Mouse (Mus musculus): Measurements from ENCODE around the gene Psmd3. TPM values are rescaled to one million over a fixed set of nuclear protein-coding genes. Genes with fewer than 3 reads are reported as not detected.
"Not testable (repeated sequence)": the region's sequence is repeated elsewhere in the genome, so short reads cannot be mapped to it uniquely, and the experiment has no call there.

The Psmd3 gene
- polyA plus RNA-seq, 1 experiment from 2014 or later, result 208 TPM

DNA sequence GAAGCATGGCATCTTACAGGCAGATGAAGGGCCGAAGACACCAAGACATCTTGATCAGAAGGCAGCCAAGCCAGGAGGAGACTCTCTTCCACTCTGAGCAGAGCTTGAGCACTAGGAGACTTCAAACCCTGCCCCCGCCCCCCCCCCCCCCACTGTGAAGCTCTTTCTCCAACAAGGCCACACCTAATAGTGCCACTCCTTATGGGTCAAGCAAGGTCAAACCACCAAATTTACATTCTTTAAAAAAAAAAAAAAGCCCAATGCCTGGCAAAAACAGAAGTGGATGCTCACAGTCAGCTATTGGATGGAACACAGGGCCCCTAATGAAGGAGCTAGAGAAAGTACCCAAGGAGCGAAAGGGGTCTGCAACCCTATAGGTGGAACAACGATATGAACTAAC lies 1.8 kb upstream of the Psmd3 start:
- not testable (repeated sequence) for H3K4me3 ChIP-seq (ENCODE audit: low read depth, low read length); H3K36me3 ChIP-seq (ENCODE audit: control insufficient read depth, insufficient read depth, low read length); H3K27ac ChIP-seq (ENCODE audit: low read depth, low read length); H3K9me3 ChIP-seq (ENCODE audit: control insufficient read depth, low read length); H3K4me1 ChIP-seq (replicated peaks; ENCODE audit: control insufficient read depth, insufficient read depth, low read length); DNase-seq (ENCODE audit: low spot score); ATAC-seq (replicated peaks; ENCODE audit: low FRiP score); H3K9ac ChIP-seq (ENCODE audit: low read length); H3K4me2 ChIP-seq (ENCODE audit: low read depth, low read length, severe bottlenecking); H3K27me3 ChIP-seq (ENCODE audit: control insufficient read depth, insufficient read depth, low read length)
- 86% methylated on average over 4 of the region's 4 CpGs for WGBS

DNA sequence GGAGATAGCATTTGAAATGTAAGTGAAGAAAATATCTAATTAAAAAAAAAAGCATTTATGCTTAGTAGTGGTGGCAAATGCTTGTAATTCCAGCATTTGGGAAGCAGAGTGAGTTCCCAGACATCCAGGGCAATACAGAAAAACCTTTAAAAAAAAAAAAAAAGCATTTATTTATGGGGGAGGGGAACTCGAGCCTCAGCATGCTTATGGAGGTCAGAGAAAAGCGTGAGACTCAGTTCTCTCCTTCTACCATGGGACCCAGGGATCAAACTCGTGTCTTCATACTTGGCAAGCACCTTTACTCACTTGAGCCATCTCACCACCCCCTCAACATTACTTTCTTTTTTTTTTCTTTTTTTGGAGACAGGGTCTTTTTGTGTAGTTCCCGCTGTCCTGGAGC lies 1.2 kb upstream of the Psmd3 start:
- Histone ChIP-seq H3K36me3 (ENCODE audit: control insufficient read depth, insufficient read depth, low read length) (no peaks in the 10 kb centered on the region; the same call in 1 of the 2 replicates), H3K27ac (ENCODE audit: low read depth, low read length) (no peak overlapping the region), H3K9me3 (ENCODE audit: control insufficient read depth, low read length) (no peaks in the 10 kb centered on the region), H3K4me3 (ENCODE audit: low read depth, low read length) (no peak overlapping the region), H3K9ac (ENCODE audit: low read length) (no peak overlapping the region), H3K4me2 (ENCODE audit: low read depth, low read length, severe bottlenecking) (no peak overlapping the region), H3K4me1 (replicated peaks; ENCODE audit: control insufficient read depth, insufficient read depth, low read length) (peaks cover 5% of the 10 kb centered on the region; the same call in 1 of the 2 replicates), H3K27me3 (ENCODE audit: control insufficient read depth, insufficient read depth, low read length) (no peaks in the 10 kb centered on the region)
- DNase-seq (ENCODE audit: low spot score) (no peak), ATAC-seq (replicated peaks; ENCODE audit: low FRiP score) (no peak)
- 85% methylated on average over 4 of the region's 4 CpGs for WGBS

DNA sequence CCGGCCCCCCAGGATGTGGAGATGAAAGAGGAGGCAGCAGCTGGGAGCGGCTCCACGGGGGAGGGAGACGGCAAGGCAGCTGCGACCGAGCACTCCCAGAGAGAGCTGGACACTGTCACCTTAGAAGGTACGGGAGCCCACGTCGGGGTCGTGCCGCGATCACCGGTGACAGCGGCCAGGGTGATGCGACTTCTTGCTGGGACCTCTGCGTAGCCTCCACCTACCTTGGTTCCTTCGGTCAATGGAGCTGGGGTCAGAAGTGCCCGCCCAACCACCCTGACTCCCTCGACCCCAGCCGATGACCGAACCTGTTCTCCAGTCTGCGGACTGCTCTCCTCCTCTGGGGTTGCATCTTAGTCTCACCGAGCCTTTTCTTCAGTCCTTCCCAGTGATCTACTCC lies 457 bp downstream of the Psmd3 start:
- Histone ChIP-seq H3K4me2 (ENCODE audit: low read depth, low read length, severe bottlenecking) (peak overlapping the region; percentile 69), H3K27ac (ENCODE audit: low read depth, low read length) (no peak overlapping the region), H3K9me3 (ENCODE audit: control insufficient read depth, low read length) (no peaks in the 10 kb centered on the region), H3K4me3 (ENCODE audit: low read depth, low read length) (peak overlapping the region; percentile 98), H3K4me1 (replicated peaks; ENCODE audit: control insufficient read depth, insufficient read depth, low read length) (peaks cover 5% of the 10 kb centered on the region; the same call in 1 of the 2 replicates), H3K27me3 (ENCODE audit: control insufficient read depth, insufficient read depth, low read length) (no peaks in the 10 kb centered on the region), H3K9ac (ENCODE audit: low read length) (peak overlapping the region; percentile 99), H3K36me3 (ENCODE audit: control insufficient read depth, insufficient read depth, low read length) (no peaks in the 10 kb centered on the region; the same call in 1 of the 2 replicates)
- WGBS, result 0% methylated on average over 23 of the region's 23 CpGs
- peak; percentile 47 for ATAC-seq (replicated peaks; ENCODE audit: low FRiP score)
- DNase-seq (ENCODE audit: low spot score), result no peak

GRCm38 (mm10) chr11:98685642-98686041 lies 3.3 kb downstream of the Psmd3 start:
- Histone ChIP-seq H3K27ac (ENCODE audit: low read depth, low read length) (no peak overlapping the region), H3K27me3 (ENCODE audit: control insufficient read depth, insufficient read depth, low read length) (no peaks in the 10 kb centered on the region), H3K9me3 (ENCODE audit: control insufficient read depth, low read length) (no peaks in the 10 kb centered on the region), H3K36me3 (ENCODE audit: control insufficient read depth, insufficient read depth, low read length) (peaks cover 2% of the 10 kb centered on the region; the same call in 1 of the 2 replicates), H3K4me1 (replicated peaks; ENCODE audit: control insufficient read depth, insufficient read depth, low read length) (peaks cover 5% of the 10 kb centered on the region; the same call in 1 of the 2 replicates), H3K4me2 (ENCODE audit: low read depth, low read length, severe bottlenecking) (no peak overlapping the region), H3K9ac (ENCODE audit: low read length) (no peak overlapping the region), H3K4me3 (ENCODE audit: low read depth, low read length) (no peak overlapping the region)
- DNase-seq (ENCODE audit: low spot score), result no peak
- 93% methylated on average over 9 of the region's 9 CpGs for WGBS
- no peak for ATAC-seq (replicated peaks; ENCODE audit: low FRiP score)

GRCm38 (mm10) chr11:98686976-98687375 lies 4.6 kb downstream of the Psmd3 start:
- no peak overlapping the region for H3K4me2 ChIP-seq (ENCODE audit: low read depth, low read length, severe bottlenecking)
- peaks cover 5% of the 10 kb centered on the region; the same call in 1 of the 2 replicates for H3K4me1 ChIP-seq (replicated peaks; ENCODE audit: control insufficient read depth, insufficient read depth, low read length)
- H3K27ac ChIP-seq (ENCODE audit: low read depth, low read length), result no peak overlapping the region
- 89% methylated on average over 4 of the region's 4 CpGs for WGBS
- no peak overlapping the region for H3K9ac ChIP-seq (ENCODE audit: low read length)
- no peak overlapping the region for H3K4me3 ChIP-seq (ENCODE audit: low read depth, low read length)
- ATAC-seq (replicated peaks; ENCODE audit: low FRiP score), result no peak
- peaks cover 11% of the 10 kb centered on the region for H3K36me3 ChIP-seq (ENCODE audit: control insufficient read depth, insufficient read depth, low read length)
- DNase-seq (ENCODE audit: low spot score), result no peak
- H3K27me3 ChIP-seq (ENCODE audit: control insufficient read depth, insufficient read depth, low read length), result no peaks in the 10 kb centered on the region
- no peaks in the 10 kb centered on the region for H3K9me3 ChIP-seq (ENCODE audit: control insufficient read depth, low read length)

GRCm38 (mm10) chr11:98688009-98688408 lies 5.7 kb downstream of the Psmd3 start:
- Histone ChIP-seq H3K9ac (ENCODE audit: low read length) (no peak overlapping the region), H3K27ac (ENCODE audit: low read depth, low read length) (no peak overlapping the region), H3K4me3 (ENCODE audit: low read depth, low read length) (no peak overlapping the region), H3K9me3 (ENCODE audit: control insufficient read depth, low read length) (no peaks in the 10 kb centered on the region), H3K4me2 (ENCODE audit: low read depth, low read length, severe bottlenecking) (no peak overlapping the region), H3K27me3 (ENCODE audit: control insufficient read depth, insufficient read depth, low read length) (no peaks in the 10 kb centered on the region), H3K36me3 (ENCODE audit: control insufficient read depth, insufficient read depth, low read length) (peaks cover 11% of the 10 kb centered on the region), H3K4me1 (replicated peaks; ENCODE audit: control insufficient read depth, insufficient read depth, low read length) (peaks cover 5% of the 10 kb centered on the region; the same call in 1 of the 2 replicates)
- no peak for DNase-seq (ENCODE audit: low spot score)
- 96% methylated on average over 8 of the region's 8 CpGs for WGBS
- ATAC-seq (replicated peaks; ENCODE audit: low FRiP score), result no peak

DNA sequence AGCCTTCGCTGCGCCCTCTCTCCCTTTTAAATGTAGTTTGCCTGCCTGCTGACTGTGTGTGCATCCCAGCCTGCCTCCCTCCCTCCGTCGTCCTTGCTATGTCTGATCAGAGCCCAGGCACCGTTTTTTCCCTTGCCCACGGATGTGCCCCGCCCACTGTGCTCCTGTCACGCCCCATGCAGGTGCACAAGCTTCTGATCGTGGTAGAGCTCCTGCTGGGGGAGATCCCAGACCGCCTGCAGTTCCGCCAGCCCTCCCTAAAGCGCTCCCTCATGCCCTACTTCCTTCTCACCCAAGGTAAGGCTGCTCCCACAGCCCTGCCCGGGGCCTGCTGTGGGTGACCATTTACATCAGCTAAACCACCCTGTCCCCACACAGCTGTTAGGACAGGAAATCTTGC lies 10.8 kb downstream of the Psmd3 start:
- no peak overlapping the region for H3K4me3 ChIP-seq (ENCODE audit: low read depth, low read length)
- H3K4me1 ChIP-seq (replicated peaks; ENCODE audit: control insufficient read depth, insufficient read depth, low read length), result no peaks in the 10 kb centered on the region
- no peak overlapping the region for H3K4me2 ChIP-seq (ENCODE audit: low read depth, low read length, severe bottlenecking)
- no peak overlapping the region for H3K9ac ChIP-seq (ENCODE audit: low read length)
- no peak overlapping the region for H3K27ac ChIP-seq (ENCODE audit: low read depth, low read length)
- peaks cover 27% of the 10 kb centered on the region for H3K36me3 ChIP-seq (ENCODE audit: control insufficient read depth, insufficient read depth, low read length)
- no peaks in the 10 kb centered on the region for H3K9me3 ChIP-seq (ENCODE audit: control insufficient read depth, low read length)
- ATAC-seq (replicated peaks; ENCODE audit: low FRiP score) (no peak), DNase-seq (ENCODE audit: low spot score) (no peak)
- no peaks in the 10 kb centered on the region for H3K27me3 ChIP-seq (ENCODE audit: control insufficient read depth, insufficient read depth, low read length)
- 82% methylated on average over 13 of the region's 13 CpGs for WGBS

DNA sequence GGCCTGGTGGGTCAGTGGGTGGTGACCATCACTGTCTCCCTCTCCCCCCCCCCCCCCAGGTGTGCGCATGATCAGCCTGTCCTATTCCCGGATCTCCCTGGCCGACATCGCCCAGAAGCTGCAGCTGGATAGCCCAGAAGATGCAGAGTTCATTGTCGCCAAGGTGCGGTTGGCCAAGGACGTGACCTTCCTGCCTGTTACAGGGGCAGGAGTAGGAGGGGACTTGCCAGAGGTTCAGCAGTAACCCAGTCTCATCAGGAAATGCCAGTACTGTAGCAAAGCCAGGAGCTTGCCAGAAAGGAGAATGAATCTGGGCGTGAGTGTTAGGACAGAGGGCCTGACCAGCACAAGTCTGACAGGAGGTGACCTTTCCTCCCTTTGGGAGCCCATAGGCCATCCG lies 11.4 kb downstream of the Psmd3 start:
- DNase-seq (ENCODE audit: low spot score) (no peak), ATAC-seq (replicated peaks; ENCODE audit: low FRiP score) (no peak)
- WGBS, result 91% methylated on average over 9 of the region's 9 CpGs
- Histone ChIP-seq H3K36me3 (ENCODE audit: control insufficient read depth, insufficient read depth, low read length) (peaks cover 27% of the 10 kb centered on the region), H3K4me3 (ENCODE audit: low read depth, low read length) (no peak overlapping the region), H3K9ac (ENCODE audit: low read length) (no peak overlapping the region), H3K27me3 (ENCODE audit: control insufficient read depth, insufficient read depth, low read length) (no peaks in the 10 kb centered on the region), H3K27ac (ENCODE audit: low read depth, low read length) (no peak overlapping the region), H3K4me1 (replicated peaks; ENCODE audit: control insufficient read depth, insufficient read depth, low read length) (no peaks in the 10 kb centered on the region), H3K4me2 (ENCODE audit: low read depth, low read length, severe bottlenecking) (no peak overlapping the region), H3K9me3 (ENCODE audit: control insufficient read depth, low read length) (no peaks in the 10 kb centered on the region)

GRCm38 (mm10) chr11:98694301-98694700 lies 11.9 kb downstream of the Psmd3 start:
- H3K27me3 ChIP-seq (ENCODE audit: control insufficient read depth, insufficient read depth, low read length), result no peaks in the 10 kb centered on the region
- H3K4me1 ChIP-seq (replicated peaks; ENCODE audit: control insufficient read depth, insufficient read depth, low read length), result no peaks in the 10 kb centered on the region
- DNase-seq (ENCODE audit: low spot score) (no peak), ATAC-seq (replicated peaks; ENCODE audit: low FRiP score) (no peak)
- no peak overlapping the region for H3K9ac ChIP-seq (ENCODE audit: low read length)
- 83% methylated on average over 9 of the region's 9 CpGs for WGBS
- H3K36me3 ChIP-seq (ENCODE audit: control insufficient read depth, insufficient read depth, low read length), result peaks cover 27% of the 10 kb centered on the region
- H3K4me3 ChIP-seq (ENCODE audit: low read depth, low read length), result no peak overlapping the region
- H3K9me3 ChIP-seq (ENCODE audit: control insufficient read depth, low read length), result no peaks in the 10 kb centered on the region
- no peak overlapping the region for H3K27ac ChIP-seq (ENCODE audit: low read depth, low read length)
- H3K4me2 ChIP-seq (ENCODE audit: low read depth, low read length, severe bottlenecking), result no peak overlapping the region
